Mouse (Mus musculus): ENCODE measurements at regions not wholly inside any gene's neighbourhood (a gene's known extent, or its start where the extent isn't known, plus 50 kb on each side); places are given as distances from the start of the nearest gene placed in this dataset.

- Histone ChIP-seq H3K4me3 (no peak overlapping the region), H3K4me1 (peaks cover 11% of the 10 kb centered on the region), H3K27me3 (ENCODE audit: poor library complexity, severe bottlenecking) (no peaks in the 10 kb centered on the region), H3K9me3 (no peaks in the 10 kb centered on the region), H3K27ac (no peak overlapping the region), H3K36me3 (replicated peaks) (no peaks in the 10 kb centered on the region)
- no peak for DNase-seq (ENCODE audit: extremely low spot score, low spot score)
These were observed 270.4 kb upstream of the Epha5 start for GRCm38 (mm10) chr5:84687534-84687933.

GRCm38 (mm10) chr5:84655171-84655570 is 238.0 kb upstream of the Epha5 start:
- no peak for DNase-seq (ENCODE audit: extremely low spot score, low spot score)
- no peaks in the 10 kb centered on the region for H3K4me1 ChIP-seq
- H3K9me3 ChIP-seq = no peaks in the 10 kb centered on the region
- H3K36me3 ChIP-seq (replicated peaks) = no peaks in the 10 kb centered on the region
- no peak overlapping the region for H3K27ac ChIP-seq
- no peaks in the 10 kb centered on the region for H3K27me3 ChIP-seq (ENCODE audit: poor library complexity, severe bottlenecking)
- H3K4me3 ChIP-seq = no peak overlapping the region

GRCm38 (mm10) chr5:84635502-84635901 is 218.3 kb upstream of the Epha5 start:
- Histone ChIP-seq H3K4me3 (no peak overlapping the region), H3K27ac (no peak overlapping the region), H3K4me1 (no peaks in the 10 kb centered on the region), H3K36me3 (replicated peaks) (no peaks in the 10 kb centered on the region), H3K9me3 (no peaks in the 10 kb centered on the region), H3K27me3 (ENCODE audit: poor library complexity, severe bottlenecking) (no peaks in the 10 kb centered on the region)
- DNase-seq (ENCODE audit: extremely low spot score, low spot score) = no peak
- WGBS = 68% methylated on average over 3 of the region's 3 CpGs

DNA sequence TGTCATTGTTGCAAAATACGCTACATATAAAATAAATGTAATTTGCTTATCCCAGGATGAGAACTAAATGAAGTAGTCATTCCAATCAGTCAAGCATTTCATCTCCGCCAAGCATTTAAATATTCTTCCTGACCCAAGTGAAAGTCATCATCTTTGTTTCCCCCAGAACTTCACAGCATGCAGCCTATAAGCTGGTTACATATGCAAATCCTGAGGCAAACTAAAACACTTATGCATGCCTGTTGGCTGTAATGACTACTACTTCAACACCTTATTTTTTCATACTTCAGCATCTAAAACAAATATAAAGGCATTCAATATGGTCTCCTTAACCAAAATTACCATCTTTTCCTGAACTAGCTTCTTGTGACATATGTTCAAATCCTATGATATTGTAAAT is 215.7 kb upstream of the Epha5 start:
- no peak for DNase-seq (ENCODE audit: extremely low spot score, low spot score)
- no peak overlapping the region for H3K4me3 ChIP-seq

DNA sequence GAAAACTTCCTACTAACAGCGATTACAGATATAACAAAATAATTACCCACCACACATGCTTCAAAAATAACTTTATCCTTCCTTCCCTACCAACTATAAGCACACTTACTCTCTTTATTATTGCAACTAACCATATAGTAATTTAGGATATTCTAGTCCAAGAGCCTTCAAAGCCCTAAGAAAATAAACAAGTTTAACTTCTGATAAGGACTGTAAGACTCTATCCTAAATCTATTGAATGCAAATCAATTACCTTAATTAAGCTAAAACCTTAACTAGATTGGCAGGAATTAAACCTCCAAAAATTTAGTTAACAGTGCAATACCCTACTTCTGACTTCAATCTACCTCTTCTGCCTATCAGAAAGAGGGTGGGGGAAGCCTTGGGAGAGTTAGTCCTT is 201.0 kb upstream of the Epha5 start:
- no peak for DNase-seq (ENCODE audit: extremely low spot score, low spot score)
- H3K27me3 ChIP-seq (ENCODE audit: poor library complexity, severe bottlenecking) = no peaks in the 10 kb centered on the region
- H3K36me3 ChIP-seq (replicated peaks) = no peaks in the 10 kb centered on the region
- 92% methylated on average over 1 of the region's 1 CpGs for WGBS
- H3K4me1 ChIP-seq = no peaks in the 10 kb centered on the region
- no peak overlapping the region for H3K27ac ChIP-seq
- H3K4me3 ChIP-seq = no peak overlapping the region
- H3K9me3 ChIP-seq = no peaks in the 10 kb centered on the region

More for the DNA sequence above, 215.7 kb upstream of the Epha5 start:
- H3K9me3 ChIP-seq = no peaks in the 10 kb centered on the region
- H3K27ac ChIP-seq = no peak overlapping the region
- WGBS = 75% methylated on average over 2 of the region's 2 CpGs
- H3K36me3 ChIP-seq (replicated peaks) = no peaks in the 10 kb centered on the region
- H3K27me3 ChIP-seq (ENCODE audit: poor library complexity, severe bottlenecking) = no peaks in the 10 kb centered on the region
- no peaks in the 10 kb centered on the region for H3K4me1 ChIP-seq

GRCm38 (mm10) chr5:84608683-84609082 is 191.5 kb upstream of the Epha5 start:
- Histone ChIP-seq H3K36me3 (replicated peaks) (no peaks in the 10 kb centered on the region), H3K27me3 (ENCODE audit: poor library complexity, severe bottlenecking) (no peaks in the 10 kb centered on the region), H3K27ac (no peak overlapping the region), H3K4me3 (no peak overlapping the region), H3K4me1 (peaks cover 4% of the 10 kb centered on the region; the same call in 1 of the 2 replicates), H3K9me3 (no peaks in the 10 kb centered on the region)
- 75% methylated on average over 2 of the region's 2 CpGs for WGBS
- DNase-seq (ENCODE audit: extremely low spot score, low spot score) = no peak

DNA sequence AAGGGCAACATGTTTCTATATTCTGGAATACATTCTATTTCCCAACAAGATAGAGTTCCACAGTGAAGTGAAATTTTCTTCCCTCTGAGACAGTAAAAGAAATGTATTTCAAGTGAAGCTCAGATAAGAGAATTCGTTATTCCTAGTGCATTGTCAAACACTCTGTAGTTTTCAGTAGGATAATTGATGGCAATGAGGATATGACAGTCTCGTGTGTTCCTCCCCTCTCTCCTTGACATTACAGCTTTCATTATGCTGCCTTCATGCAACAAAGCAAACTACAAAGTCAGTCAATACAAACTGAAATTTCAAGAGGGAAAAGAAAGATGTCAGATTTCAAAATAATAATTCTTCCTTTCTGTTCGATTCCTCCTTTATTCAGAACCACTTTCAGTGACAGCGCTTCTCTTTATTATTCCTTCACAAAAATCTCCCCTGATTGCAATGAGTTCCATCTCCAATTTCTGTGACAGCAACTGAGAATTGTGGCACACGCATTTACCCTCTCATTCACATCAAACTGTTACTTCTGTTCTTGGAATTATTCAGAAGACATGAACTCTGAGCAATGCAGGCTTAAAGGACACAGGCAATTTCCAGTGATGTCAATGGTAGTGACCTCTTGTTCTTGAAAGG is 148.2 kb upstream of the Epha5 start:
- no peaks in the 10 kb centered on the region for H3K27me3 ChIP-seq (ENCODE audit: poor library complexity, severe bottlenecking)
- 89% methylated on average over 5 of the region's 5 CpGs for WGBS
- no peak overlapping the region for H3K27ac ChIP-seq
- DNase-seq (ENCODE audit: extremely low spot score, low spot score) = no peak
- no peak overlapping the region for H3K4me3 ChIP-seq
- no peaks in the 10 kb centered on the region; the same call in 1 of the 2 replicates for H3K9me3 ChIP-seq
- no peaks in the 10 kb centered on the region for H3K4me1 ChIP-seq
- H3K36me3 ChIP-seq (replicated peaks) = no peaks in the 10 kb centered on the region

- Histone ChIP-seq H3K27ac (no peak overlapping the region), H3K4me1 (no peaks in the 10 kb centered on the region), H3K9me3 (no peaks in the 10 kb centered on the region), H3K4me3 (no peak overlapping the region), H3K36me3 (replicated peaks) (no peaks in the 10 kb centered on the region), H3K27me3 (ENCODE audit: poor library complexity, severe bottlenecking) (no peaks in the 10 kb centered on the region)
- no peak for DNase-seq (ENCODE audit: extremely low spot score, low spot score)
These were observed 102.7 kb upstream of the Epha5 start for GRCm38 (mm10) chr5:84519836-84520235.

DNA sequence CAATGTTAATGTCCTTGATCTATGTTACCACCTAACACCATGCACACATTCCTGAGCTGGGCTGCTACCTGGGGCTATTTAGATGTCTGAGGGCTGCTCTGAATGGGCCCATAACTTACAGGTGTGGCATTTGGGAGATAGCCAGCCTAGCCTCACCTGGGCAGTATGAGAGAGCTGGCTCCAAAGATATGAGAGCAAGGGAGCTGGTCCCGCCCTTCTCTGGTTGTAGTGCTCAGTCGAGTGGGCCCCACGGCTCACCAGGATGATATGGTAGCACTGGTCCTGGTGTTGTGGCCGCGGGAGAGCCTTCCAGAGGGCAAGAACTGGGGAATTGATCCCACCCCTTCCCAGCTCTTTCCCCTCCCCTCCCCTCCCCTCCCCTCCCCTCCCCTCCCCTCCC is 93.0 kb upstream of the Epha5 start:
- no peaks in the 10 kb centered on the region for H3K27me3 ChIP-seq (ENCODE audit: poor library complexity, severe bottlenecking)
- no peak for DNase-seq (ENCODE audit: extremely low spot score, low spot score)
- H3K9me3 ChIP-seq = no peaks in the 10 kb centered on the region
- no peak overlapping the region for H3K27ac ChIP-seq
- no peaks in the 10 kb centered on the region for H3K36me3 ChIP-seq (replicated peaks)
- no peak overlapping the region for H3K4me3 ChIP-seq
- no peaks in the 10 kb centered on the region for H3K4me1 ChIP-seq
- 89% methylated on average over 5 of the region's 5 CpGs for WGBS

GRCm38 (mm10) chr5:84480978-84481377 is 63.8 kb upstream of the Epha5 start:
- Histone ChIP-seq H3K4me1 (no peaks in the 10 kb centered on the region), H3K9me3 (no peaks in the 10 kb centered on the region), H3K27me3 (ENCODE audit: poor library complexity, severe bottlenecking) (no peaks in the 10 kb centered on the region), H3K36me3 (replicated peaks) (no peaks in the 10 kb centered on the region), H3K27ac (no peak overlapping the region), H3K4me3 (no peak overlapping the region)
- DNase-seq (ENCODE audit: extremely low spot score, low spot score) = no peak
